Mouse (Mus musculus): ENCODE measurements around the gene Rtn4r. TPM values are rescaled to one million over a fixed set of nuclear protein-coding genes. Genes with fewer than 3 reads are reported as not detected.

Gene Rtn4r
- total RNA-seq, 2 experiments from 2014 or later = 17.4 to 19.9 TPM

GRCm38 (mm10) chr16:18152769-18153445, 25.5 kb downstream of the Rtn4r start:
- no peak for DNase-seq
- intact Hi-C loops (cut with DNase I) = no loop called here

DNA sequence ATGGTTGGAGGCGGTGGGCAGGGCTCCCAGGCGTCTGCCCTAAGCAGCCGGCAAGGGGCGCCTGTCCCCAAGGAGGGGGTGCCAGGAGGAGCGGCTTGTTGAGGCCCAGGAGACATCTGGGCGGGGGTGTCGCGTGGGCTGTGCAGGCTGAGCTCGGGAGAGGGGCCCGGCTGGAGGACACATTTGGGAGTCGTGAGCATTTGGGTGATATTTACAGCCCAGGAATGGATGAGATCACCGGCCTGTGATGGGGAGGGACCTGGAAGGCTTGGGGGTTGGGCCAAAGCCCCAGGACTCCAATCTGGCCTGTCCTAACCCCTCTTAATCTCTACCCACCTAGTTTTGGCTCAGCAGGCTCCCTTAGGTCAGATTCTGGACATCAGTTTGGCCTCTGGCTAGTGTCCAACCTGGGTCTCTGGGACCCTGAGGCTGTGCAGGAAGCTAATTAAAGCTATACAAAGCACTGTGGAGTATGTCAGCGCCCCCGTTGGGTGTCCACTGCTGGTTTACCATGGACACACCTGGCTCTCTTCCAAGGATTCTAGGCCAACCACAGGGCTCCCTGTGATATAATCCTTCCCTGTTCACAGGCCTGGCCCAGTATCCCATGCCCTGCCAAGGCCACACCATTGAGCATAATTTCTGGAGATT, 27.2 kb downstream of the Rtn4r start:
- intact Hi-C loops (cut with DNase I) = no loop called here
- DNase-seq = peak; percentile 26 to 62

DNA sequence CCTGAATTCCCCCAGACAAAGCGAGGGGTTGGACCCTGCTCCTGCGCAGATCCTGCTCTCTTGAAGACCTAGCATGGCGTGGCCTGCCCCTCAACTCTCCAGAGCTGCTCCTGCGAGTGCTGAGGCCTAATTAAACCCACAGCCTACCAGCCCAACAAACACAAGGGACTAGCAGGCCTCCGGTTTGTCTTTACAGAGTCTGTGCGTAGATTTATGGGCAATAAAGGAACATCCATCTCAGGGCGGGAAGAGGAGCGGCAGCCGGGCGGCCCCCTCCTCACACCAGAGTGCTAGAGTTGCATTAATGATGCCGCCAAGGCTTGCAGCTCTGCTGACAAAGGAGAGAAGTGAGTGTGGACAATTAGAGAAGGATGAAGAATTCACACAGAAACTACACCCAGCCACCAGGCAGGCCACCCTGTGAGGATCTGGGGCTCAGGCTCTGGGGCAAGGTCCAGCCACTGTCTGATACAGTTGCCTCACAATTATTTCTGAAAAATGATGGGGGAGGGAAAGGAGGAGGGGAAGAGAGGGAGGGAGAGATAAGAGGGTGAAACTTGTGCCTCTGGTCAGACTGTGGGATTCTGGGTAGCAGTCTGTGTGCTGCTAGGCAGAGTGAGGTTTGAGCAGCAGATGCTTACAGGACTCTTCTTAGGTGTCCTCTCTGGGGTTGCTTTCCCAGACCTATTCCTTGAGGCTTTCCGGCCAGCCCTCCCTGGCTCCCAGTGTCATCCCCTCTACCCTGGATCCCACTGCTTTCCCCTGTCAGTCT, 29.3 kb downstream of the Rtn4r start:
- intact Hi-C loops (cut with DNase I) = no loop called here

DNA sequence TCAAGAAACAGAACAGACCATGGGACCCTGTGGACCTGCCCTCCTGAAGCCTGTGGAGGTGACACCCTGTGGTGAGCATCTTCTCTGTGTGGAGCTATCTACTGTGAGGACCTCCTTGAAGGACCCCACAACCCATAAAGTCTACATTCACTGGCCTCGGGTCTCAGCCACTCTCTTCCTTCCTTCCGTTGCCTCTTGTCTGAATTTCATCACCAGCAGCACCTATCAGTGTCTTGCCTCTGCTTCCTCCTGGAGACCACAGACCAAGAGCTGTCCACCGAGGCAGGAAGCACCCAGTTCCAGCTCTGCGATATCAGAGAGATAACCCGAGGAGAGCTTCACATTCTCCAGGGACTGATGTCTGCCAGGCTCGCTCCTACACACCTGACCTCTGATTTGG, 31.8 kb downstream of the Rtn4r start:
- intact Hi-C loops (cut with DNase I) = no loop called here
- no peak for DNase-seq

More for the DNA sequence above, 29.3 kb downstream of the Rtn4r start:
- DNase-seq = no peak

- peak; percentile 72 to 82 for DNase-seq
- intact Hi-C loops (cut with DNase I) = no loop called here
Measured at GRCm38 (mm10) chr16:18159778-18160177, 32.3 kb downstream of the Rtn4r start.

DNA sequence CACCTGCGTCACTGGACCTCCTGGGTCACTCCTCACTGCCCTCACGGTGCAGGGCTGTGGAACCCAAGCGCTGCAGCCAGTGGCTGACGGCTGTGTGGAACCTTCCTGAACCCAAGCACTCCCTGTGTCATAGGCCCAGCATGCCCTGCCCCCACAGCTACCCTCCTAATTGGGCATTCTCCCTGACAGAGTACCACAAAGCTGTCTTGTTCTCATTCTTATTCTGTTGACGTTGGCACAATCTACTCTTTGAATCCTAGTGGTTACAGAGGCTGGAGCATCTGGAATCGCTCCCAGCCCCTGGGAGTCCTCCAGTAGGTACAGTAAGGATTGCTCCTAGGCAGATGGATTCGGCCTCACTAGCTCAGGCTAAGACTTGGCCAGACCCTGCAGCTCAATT, 33.1 kb downstream of the Rtn4r start:
- DNase-seq = no peak
- intact Hi-C loops (cut with DNase I) = no loop called here

- DNase-seq = no peak
- intact Hi-C loops (cut with DNase I) = no loop called here
Measured at GRCm38 (mm10) chr16:18161190-18161589, 33.7 kb downstream of the Rtn4r start.

GRCm38 (mm10) chr16:18164642-18165238, 37.3 kb downstream of the Rtn4r start:
- DNase-seq = no peak
- intact Hi-C loops (cut with DNase I) = no loop called here

DNA sequence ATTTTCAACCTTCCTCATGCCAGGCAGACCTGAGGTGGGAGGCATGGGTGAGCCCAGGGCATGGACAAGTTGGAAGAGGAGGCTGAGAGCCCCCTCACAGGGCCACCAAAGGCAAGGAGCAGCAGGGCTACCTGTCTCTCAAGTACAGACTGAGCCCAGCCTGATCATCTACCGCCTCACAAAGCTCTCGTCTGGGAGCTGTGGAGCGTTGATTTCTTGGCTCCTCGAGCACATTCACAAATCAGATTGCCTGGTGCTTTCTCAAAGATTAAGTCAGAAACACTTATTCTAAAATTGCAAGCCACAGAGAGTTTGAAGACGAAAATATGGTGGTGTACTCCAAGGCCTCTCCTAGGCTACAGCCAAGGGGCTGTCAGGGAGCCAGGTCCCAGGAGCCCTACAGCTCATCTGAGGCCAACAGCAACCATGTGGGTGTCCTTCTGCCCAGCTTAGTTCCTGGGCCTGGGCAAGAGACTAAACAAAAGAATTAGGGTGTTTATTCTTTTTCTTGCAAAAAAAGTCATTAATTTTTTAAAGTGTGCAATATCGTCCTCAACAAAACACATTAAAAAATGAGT, 39.3 kb downstream of the Rtn4r start:
- intact Hi-C loops (cut with DNase I) = no loop called here
- peak in 1 of 2 experiments; percentile 31 for DNase-seq

- DNase-seq = no peak
- intact Hi-C loops (cut with DNase I) = no loop called here
Measured at GRCm38 (mm10) chr16:18169156-18169555, 41.7 kb downstream of the Rtn4r start.

DNA sequence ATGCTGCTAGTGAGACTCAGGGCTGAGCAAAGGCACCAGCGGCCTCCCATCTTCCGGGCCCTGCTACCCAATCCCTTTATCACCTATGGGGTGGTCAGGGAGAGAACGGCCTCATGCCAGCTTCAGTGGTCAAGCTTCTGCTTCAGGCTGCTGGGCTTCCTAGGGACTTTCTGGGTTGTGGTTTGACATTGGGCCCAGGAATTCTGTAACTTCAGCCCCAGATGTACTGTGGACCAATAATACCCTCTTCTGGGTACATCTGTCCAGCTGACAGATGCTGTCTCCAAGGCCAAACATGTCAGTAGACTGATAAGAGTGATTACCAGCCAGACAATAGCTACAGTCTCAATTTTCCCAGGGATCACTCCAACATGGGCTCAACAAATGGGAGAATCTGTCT, 42.3 kb downstream of the Rtn4r start:
- intact Hi-C loops (cut with DNase I) = no loop called here

GRCm38 (mm10) chr16:18172266-18172855, 44.9 kb downstream of the Rtn4r start:
- intact Hi-C loops (cut with DNase I) = loop anchor here (1.0 to 2.0 kb wide), 3 partner anchors 45 to 120 kb away; partner anchors contain the start of genes Dgcr6 and Rtn4r
- DNase-seq = peak; percentile 83 to 91

More for the DNA sequence above, 42.3 kb downstream of the Rtn4r start:
- no peak for DNase-seq

DNA sequence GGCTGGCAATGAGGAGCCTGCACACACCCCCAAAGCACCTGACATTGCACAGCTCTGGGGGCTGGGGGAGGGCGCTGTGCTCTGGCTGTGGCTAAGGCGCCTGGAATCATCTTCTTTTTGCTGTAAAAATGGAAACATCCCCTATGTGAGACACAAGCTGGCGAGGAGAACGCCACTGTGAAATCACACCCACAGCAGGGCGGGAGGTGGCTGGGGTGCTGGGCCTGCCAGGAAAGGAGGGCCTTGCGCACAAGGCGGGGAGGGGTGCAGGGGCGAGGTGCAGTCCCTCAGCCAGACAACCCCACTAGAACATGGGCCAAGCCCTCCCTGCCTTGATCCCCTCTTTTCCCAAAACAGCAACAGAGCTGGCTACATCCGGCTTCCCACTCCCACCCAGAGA, 45.8 kb downstream of the Rtn4r start:
- intact Hi-C loops (cut with DNase I) = loop anchor here (2.0 kb wide), 1 partner anchor 120 kb away; the partner anchor contains the start of gene Dgcr6
- no peak for DNase-seq

- intact Hi-C loops (cut with DNase I) = loop anchor here (2.0 kb wide), 1 partner anchor 121 kb away; the partner anchor contains the start of gene Dgcr6
- no peak for DNase-seq
Measured at GRCm38 (mm10) chr16:18173788-18174187, 46.3 kb downstream of the Rtn4r start.

GRCm38 (mm10) chr16:18175817-18176541, 48.5 kb downstream of the Rtn4r start:
- intact Hi-C loops (cut with DNase I) = loop anchor here (2.0 kb wide), 1 partner anchor 37 kb away; no protein-coding TSS in a partner anchor
- DNase-seq = no peak

- no peak for DNase-seq
- intact Hi-C loops (cut with DNase I) = loop anchor here (2.0 kb wide), 1 partner anchor 36 kb away; no protein-coding TSS in a partner anchor
Measured at GRCm38 (mm10) chr16:18176758-18177157, 49.3 kb downstream of the Rtn4r start.

- intact Hi-C loops (cut with DNase I) = no loop called here
- no peak for DNase-seq
Measured at GRCm38 (mm10) chr16:18179591-18179990, 52.1 kb downstream of the Rtn4r start.

GRCm38 (mm10) chr16:18181398-18181797, 54.0 kb downstream of the Rtn4r start:
- no peak for DNase-seq
- intact Hi-C loops (cut with DNase I) = no loop called here

GRCm38 (mm10) chr16:18182766-18183165, 55.3 kb downstream of the Rtn4r start:
- no peak for DNase-seq
- intact Hi-C loops (cut with DNase I) = no loop called here
